12 mouse cellular contexts compared by ENCODE assay signal in the genomic region with DNA sequence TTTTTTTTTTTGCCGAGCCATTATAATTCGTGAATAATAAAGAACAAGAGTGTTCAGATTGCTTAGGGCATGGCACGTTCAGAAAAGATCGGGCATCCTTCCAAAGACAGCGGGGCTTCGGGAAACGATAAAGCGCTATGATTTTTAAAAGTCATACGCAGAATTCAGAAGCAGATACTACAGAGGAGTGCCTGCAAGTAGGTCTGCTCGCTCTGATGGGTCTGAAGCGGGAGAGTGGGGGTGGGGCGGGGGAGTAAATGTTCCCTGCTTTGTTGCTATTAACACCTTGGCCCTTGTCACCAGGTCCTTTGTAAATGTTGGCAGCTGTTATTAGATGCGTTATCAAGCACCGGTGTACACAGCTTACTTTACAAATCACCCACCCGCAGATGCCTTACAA. TPM values are rescaled to one million over a fixed set of nuclear protein-coding genes. Genes with fewer than 3 reads are reported as not detected.
DNase-seq lines count a peak whose midpoint lies in the region; ATAC-seq and TF ChIP-seq lines count a peak whose summit lies in the region.
"Had no signal": no experiment of that assay in that cellular context is flagged by ENCODE, and none has a peak within 500 bp of the region (broad histone marks: within the 10 kb centered on the region; RNA-seq: fewer than 3 reads in every experiment).

No protein-coding gene starts in this region.

- no peak overlapping the region for H3K9ac ChIP-seq in heart, embryonic 12.5 days
- H3K9ac ChIP-seq in midbrain, embryonic 15.5 days, result no peak overlapping the region
- no peak overlapping the region for H3K9ac ChIP-seq in limb, embryonic 13.5 days
- no peak overlapping the region for H3K9ac ChIP-seq in liver, postnatal 0 days (replicated peaks)
- H3K9ac ChIP-seq: lung, embryonic 15.5 days had no signal

- DNase-seq in heart, adult 9 months (ENCODE audit: low spot score in 2 of 2), result no peak
- DNase-seq in midbrain, embryonic 10.5 days (ENCODE audit: low spot score), result no peak
- DNase-seq in cerebellum, postnatal 10 days, result peak; percentile 64 to 66
- no peak for DNase-seq in liver, postnatal 0 days
- DNase-seq: adrenal gland, postnatal 14 days; gastrocnemius, postnatal 25 days had no signal

- H3K4me3 ChIP-seq in heart, embryonic 12.5 days, result no peak overlapping the region
- no peak overlapping the region for H3K4me3 ChIP-seq in midbrain, embryonic 15.5 days
- H3K4me3 ChIP-seq in midbrain, embryonic 10.5 days, result no peak overlapping the region
- no peak overlapping the region for H3K4me3 ChIP-seq in limb, embryonic 13.5 days
- H3K4me3 ChIP-seq in liver, postnatal 0 days (ENCODE audit: low read depth, low read length), result no peak overlapping the region
- H3K4me3 ChIP-seq: lung, embryonic 15.5 days had no signal

- peaks cover 21% of the 10 kb centered on the region for H3K4me1 ChIP-seq in heart, embryonic 12.5 days (replicated peaks)
- peaks cover 18% of the 10 kb centered on the region for H3K4me1 ChIP-seq in midbrain, embryonic 15.5 days
- peaks cover 26% of the 10 kb centered on the region for H3K4me1 ChIP-seq in midbrain, embryonic 10.5 days
- peaks cover 13% of the 10 kb centered on the region for H3K4me1 ChIP-seq in limb, embryonic 13.5 days
- no peaks in the 10 kb centered on the region for H3K4me1 ChIP-seq in liver, postnatal 0 days (ENCODE audit: insufficient read depth)
- H3K4me1 ChIP-seq: lung, embryonic 15.5 days had no signal

- no peak overlapping the region for H3K27ac ChIP-seq in heart, embryonic 12.5 days (ENCODE audit: poor library complexity, severe bottlenecking)
- no peak overlapping the region for H3K27ac ChIP-seq in midbrain, embryonic 15.5 days
- no peak overlapping the region for H3K27ac ChIP-seq in midbrain, embryonic 10.5 days (replicated peaks)
- no peak overlapping the region for H3K27ac ChIP-seq in limb, embryonic 13.5 days
- H3K27ac ChIP-seq in liver, postnatal 0 days (ENCODE audit: low read depth), result no peak overlapping the region
- H3K27ac ChIP-seq: lung, embryonic 15.5 days had no signal

- H3K4me2 ChIP-seq in heart, embryonic 12.5 days, result peak overlapping the region; percentile 26
- peak overlapping the region; percentile 21; the same call in 1 of the 2 replicates for H3K4me2 ChIP-seq in midbrain, embryonic 15.5 days
- 0 out of 2 replicates have a peak overlapping the region, but pooled peaks have one; percentile 9 for H3K4me2 ChIP-seq in limb, embryonic 13.5 days (replicated peaks)
- no peak overlapping the region for H3K4me2 ChIP-seq in liver, postnatal 0 days (ENCODE audit: low read depth, low read length)
- H3K4me2 ChIP-seq: lung, embryonic 15.5 days had no signal

- peaks cover 63% of the 10 kb centered on the region for H3K27me3 ChIP-seq in heart, embryonic 12.5 days (replicated peaks)
- H3K27me3 ChIP-seq in midbrain, embryonic 15.5 days (replicated peaks), result peaks cover 4% of the 10 kb centered on the region; the same call in 1 of the 2 replicates
- peaks cover 28% of the 10 kb centered on the region for H3K27me3 ChIP-seq in midbrain, embryonic 10.5 days (ENCODE audit: low read depth, poor library complexity, severe bottlenecking)
- H3K27me3 ChIP-seq in limb, embryonic 13.5 days, result peaks cover 52% of the 10 kb centered on the region
- H3K27me3 ChIP-seq in liver, postnatal 0 days (ENCODE audit: insufficient read depth, low read length), result 0 out of 2 replicates have a peak, but pooled peaks cover 9% of the 10 kb centered on the region

- H3K36me3 ChIP-seq in heart, embryonic 12.5 days, result no peaks in the 10 kb centered on the region
- no peaks in the 10 kb centered on the region for H3K36me3 ChIP-seq in midbrain, embryonic 15.5 days (replicated peaks)
- no peaks in the 10 kb centered on the region for H3K36me3 ChIP-seq in midbrain, embryonic 10.5 days
- H3K36me3 ChIP-seq in limb, embryonic 13.5 days, result no peaks in the 10 kb centered on the region
- H3K36me3 ChIP-seq in liver, postnatal 0 days (replicated peaks; ENCODE audit: insufficient read depth, low read length), result no peaks in the 10 kb centered on the region
- H3K36me3 ChIP-seq: lung, embryonic 15.5 days had no signal

- 30% methylated on average over 15 of the region's 15 CpGs for WGBS in heart, embryonic 12.5 days
- 39% methylated on average over 15 of the region's 15 CpGs for WGBS in midbrain, embryonic 15.5 days
- WGBS in midbrain, embryonic 10.5 days, result 66% methylated on average over 15 of the region's 15 CpGs
- WGBS in limb, embryonic 13.5 days, result 35% methylated on average over 15 of the region's 15 CpGs
- WGBS in liver, postnatal 0 days (ENCODE audit: insufficient replicate concordance), result 42% methylated on average over 15 of the region's 15 CpGs

- H3K9me3 ChIP-seq in heart, embryonic 12.5 days (replicated peaks), result no peaks in the 10 kb centered on the region
- H3K9me3 ChIP-seq in midbrain, embryonic 15.5 days, result no peaks in the 10 kb centered on the region
- no peaks in the 10 kb centered on the region for H3K9me3 ChIP-seq in midbrain, embryonic 10.5 days (replicated peaks)
- H3K9me3 ChIP-seq in limb, embryonic 13.5 days, result no peaks in the 10 kb centered on the region
- H3K9me3 ChIP-seq in liver, postnatal 0 days (ENCODE audit: low read length), result no peaks in the 10 kb centered on the region
- H3K9me3 ChIP-seq: lung, embryonic 15.5 days had no signal

- TF ChIP-seq EP300 in liver, postnatal 0 days (IDR thresholded peaks at IDR 0.05; ENCODE audit: low read depth), result no peak

- TF ChIP-seq CTCF in liver, postnatal 0 days (IDR thresholded peaks at IDR 0.05; ENCODE audit: low read depth), result no peak

- no peak for ATAC-seq in heart, embryonic 12.5 days (ENCODE audit: insufficient number of reproducible peaks, low FRiP score)
- peak; percentile 48; the same call in 1 of the 2 replicates for ATAC-seq in midbrain, embryonic 15.5 days (replicated peaks)
- no peak for ATAC-seq in limb, embryonic 13.5 days (ENCODE audit: low FRiP score, low read depth)
- no peak for ATAC-seq in liver, postnatal 0 days
- ATAC-seq: CD4-positive, CD25-positive, alpha-beta regulatory T cell, adult 4 months; intestine, postnatal 0 days had no signal

RNA-seq across cellular contexts. Expression of gene 1700024G13Rik, which starts 6.6 kb away (rescaled TPM):
- polyA plus RNA-seq in heart, embryonic 12.5 days (2016; fragmentation: Nextera tagmentation; extraction: Ambion mirVana), result not detected in 2 replicates
- polyA plus RNA-seq in midbrain, embryonic 15.5 days (2015; fragmentation: Nextera tagmentation; extraction: Ambion mirVana), result 0.34 and 1.0 TPM in 2 replicates
- polyA plus RNA-seq in midbrain, embryonic 10.5 days (2016; fragmentation: Nextera tagmentation; extraction: Ambion mirVana), result not detected in 2 replicates
- not detected in 2 replicates for polyA plus RNA-seq in limb, embryonic 13.5 days (2015; fragmentation: Nextera tagmentation; extraction: Ambion mirVana)
- polyA plus RNA-seq in liver, postnatal 0 days (2015; fragmentation: Nextera tagmentation; extraction: Ambion mirVana), result not detected in 2 replicates
- polyA plus RNA-seq: CD4-positive, CD25-positive, alpha-beta regulatory T cell, adult 4 months had no signal

RNA-seq across cellular contexts. Expression of gene Ogdhl, which starts 59.8 kb away (rescaled TPM):
- 19.2 and 19.4 TPM in 2 replicates for polyA plus RNA-seq in heart, embryonic 12.5 days (2016; fragmentation: Nextera tagmentation; extraction: Ambion mirVana)
- 32.6 and 33.0 TPM in 2 replicates for polyA plus RNA-seq in midbrain, embryonic 15.5 days (2015; fragmentation: Nextera tagmentation; extraction: Ambion mirVana)
- polyA plus RNA-seq in midbrain, embryonic 10.5 days (2016; fragmentation: Nextera tagmentation; extraction: Ambion mirVana), result 17.4 and 18.4 TPM in 2 replicates
- polyA plus RNA-seq in limb, embryonic 13.5 days (2015; fragmentation: Nextera tagmentation; extraction: Ambion mirVana), result 16.7 and 17.3 TPM in 2 replicates
- 0.49 and 0.58 TPM in 2 replicates for polyA plus RNA-seq in liver, postnatal 0 days (2015; fragmentation: Nextera tagmentation; extraction: Ambion mirVana)
- polyA plus RNA-seq: CD4-positive, CD25-positive, alpha-beta regulatory T cell, adult 4 months had no signal

Comparison
In these comparisons a context has a peak if more than half of its experiments do, and no peak if none do; other contexts are left out.
1. DNase-seq: peak in cerebellum, postnatal 10 days (2 of 2); none in heart, adult 9 months (0 of 2), midbrain, embryonic 10.5 days (single experiment) and liver, postnatal 0 days (single experiment).
2. RNA of gene Ogdhl, which starts 59.8 kb away (polyA plus RNA-seq): 32.6 to 33.0 TPM in midbrain, embryonic 15.5 days, 19.2 to 19.4 TPM in heart, embryonic 12.5 days, 17.4 to 18.4 TPM in midbrain, embryonic 10.5 days and 16.7 to 17.3 TPM in limb, embryonic 13.5 days; 0.49 to 0.58 TPM in liver, postnatal 0 days; every median in the first group is over 10 times any median in the second.